Mouse (Mus musculus): ENCODE data around the gene Cnn2.
"Not testable (repeated sequence)": the region's sequence is repeated elsewhere in the genome, so short reads cannot be mapped to it uniquely, and the experiment has no call there.

The Cnn2 gene

GRCm38 (mm10) chr10:80041409-80042060 is 53.2 kb downstream of the Cnn2 start:
- DNase-seq (ENCODE audit: low spot score) = not testable (repeated sequence)

GRCm38 (mm10) chr10:80044087-80044486 is 55.7 kb downstream of the Cnn2 start:
- no peak for DNase-seq (ENCODE audit: low spot score)

GRCm38 (mm10) chr10:80045364-80045763 is 57.0 kb downstream of the Cnn2 start:
- not testable (repeated sequence) for DNase-seq (ENCODE audit: low spot score)
